Mouse (Mus musculus) heart, adult 2 months (tissue): ENCODE results near the gene Tdrd1.

Experiments
- CTCF ChIP-seq: fragments of 200-600 bp; IDR thresholded peaks from 2 replicates; pipeline ENCODE4 v1.8.1; 2022; ENCODE audit warnings: antibody characterized with exemption, mild to moderate bottlenecking, moderate library complexity
- EP300 ChIP-seq: fragments of 200-500 bp; IDR thresholded peaks from 2 replicates; pipeline ENCODE4 v1.6.1; 2011; ENCODE audit warnings: low read depth, low read length, control low read depth; ENCODE audit not compliant: insufficient read depth
- POLR2A ChIP-seq: fragments of 200-500 bp; IDR thresholded peaks from 2 replicates; pipeline ENCODE4 v1.6.1; 2011; ENCODE audit warnings: mild to moderate bottlenecking, low read depth, low read length, control low read depth; ENCODE audit not compliant: insufficient read depth

DNA sequence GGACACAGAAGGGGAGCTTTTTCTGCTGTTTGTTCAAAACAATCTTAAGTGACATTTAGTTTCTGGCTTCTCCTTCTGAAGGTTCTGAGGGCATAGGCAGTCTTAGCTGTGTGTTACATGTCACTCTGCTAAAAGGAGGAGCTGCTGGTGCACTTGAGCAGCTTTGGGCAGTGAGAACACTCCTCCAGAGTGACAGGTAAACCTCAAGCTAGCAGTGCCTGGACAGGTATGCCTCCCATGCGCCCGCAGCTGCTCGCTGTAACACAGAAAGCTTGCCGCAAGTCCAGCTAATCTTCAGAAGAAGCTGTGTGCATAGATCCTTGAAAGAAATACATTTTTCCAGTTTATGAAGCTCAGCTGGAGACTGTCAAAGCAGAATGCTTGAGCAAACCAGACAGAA is 4.2 kb downstream of the Tdrd1 start:
- TF ChIP-seq EP300 (no peak), CTCF (no peak), POLR2A (no peak)
